Mouse (Mus musculus) hindbrain, postnatal 0 days (tissue): Measurements from ENCODE around the gene Lrrc74a. TPM values are rescaled to one million over a fixed set of nuclear protein-coding genes. Genes with fewer than 3 reads are reported as not detected.

Experiments used
- ATAC-seq: fragments of 200-750 bp; cut with Nextera tagmentation; 2 replicates; pipeline ENCODE4 v1.8.0; 2017; ENCODE audit warnings: mild to moderate bottlenecking, moderate TSS enrichment, moderate library complexity
- DNase-seq: peaks from one replicate; pipeline ENCODE4 v3.0.0-alpha.2; 2015; ENCODE audit warnings: low spot score
- H3K27ac ChIP-seq: fragments of 300-500 bp; sonication (generic); 2 replicates; pipeline ENCODE4 v1.5.1; 2014; ENCODE audit warnings: mild to moderate bottlenecking
- H3K27me3 ChIP-seq: fragments of 300-500 bp; sonication (generic); 2 replicates; pipeline ENCODE4 v1.6.1; 2014; ENCODE audit warnings: low read length, mixed read lengths; ENCODE audit not compliant: insufficient read depth
- H3K36me3 ChIP-seq: fragments of 300-500 bp; sonication (generic); 2 replicates; pipeline ENCODE4 v1.6.1; 2014; ENCODE audit warnings: low read length, mixed read lengths; ENCODE audit not compliant: insufficient read depth
- H3K4me1 ChIP-seq: fragments of 300-500 bp; sonication (generic); 2 replicates; pipeline ENCODE4 v1.6.1; 2014; ENCODE audit warnings: antibody characterized with exemption, low read length, mixed read lengths; ENCODE audit not compliant: insufficient read depth
- H3K4me2 ChIP-seq: fragments of 300-500 bp; sonication (generic); 2 replicates; pipeline ENCODE4 v1.6.1; 2014; ENCODE audit warnings: low read depth, mild to moderate bottlenecking, low read length, moderate library complexity, mixed read lengths
- H3K4me3 ChIP-seq: fragments of 300-500 bp; sonication (generic); 2 replicates; pipeline ENCODE4 v1.5.1; 2014; ENCODE audit warnings: low read length
- H3K9ac ChIP-seq: fragments of 300-500 bp; sonication (generic); replicated peaks from 2 replicates; pipeline ENCODE4 v1.6.1; 2014; ENCODE audit warnings: mild to moderate bottlenecking, low read length, moderate library complexity, mixed read lengths
- H3K9me3 ChIP-seq: fragments of 300-500 bp; sonication (generic); 2 replicates; pipeline ENCODE4 v1.6.1; 2016; ENCODE audit warnings: low read length, mixed read lengths
- CTCF ChIP-seq: IDR thresholded peaks from 2 replicates; pipeline ENCODE4 v1.5.1; 2016; ENCODE audit warnings: antibody characterized with exemption, control low read depth, low read depth
- WGBS: fragments of 180-500 bp; shearing (Covaris S2); extraction: QIAGEN DNeasy Blood & Tissue Kit; methylation state at CpG from one replicate; pipeline ENCODE4 v1.1.7; 2014; 5-methylcytosine and 5-hydroxymethylcytosine counted together
- polyA plus RNA-seq: library from polyadenylated mRNA; unstranded; fragments of >200 nt; fragmentation: Nextera tagmentation; extraction: Ambion mirVana; gene quantifications from 2 replicates; pipeline ENCODE4 v1.2.1, GENCODE M21; 2015
- total RNA-seq: library from RNA; depleted of rRNA; stranded (reverse); fragments of >200 nt; gene quantifications from 2 replicates; pipeline ENCODE4 v1.2.3, GENCODE M21; 2014; rRNA removed

The Lrrc74a gene
- total and polyA plus RNA-seq, 2 experiments from 2014 or later: not detected

GRCm38 (mm10) chr12:86806923-86807794 is 73.0 kb downstream of the Lrrc74a start:
- Histone ChIP-seq H3K4me1 (peaks cover 67% of the 10 kb centered on the region), H3K9me3 (no peaks in the 10 kb centered on the region), H3K27me3 (no peaks in the 10 kb centered on the region), H3K4me3 (no peak overlapping the region), H3K27ac (peak overlapping the region; percentile 85), H3K4me2 (0 out of 2 replicates have a peak overlapping the region, but pooled peaks have one; percentile 36), H3K36me3 (no peaks in the 10 kb centered on the region), H3K9ac (peak overlapping the region; percentile 34; the same call in 1 of the 2 replicates)
- TF ChIP-seq CTCF: no peak
- ATAC-seq (peak; percentile 79), DNase-seq (peak; percentile 92)
- WGBS: 17% methylated on average over 5 of the region's 5 CpGs

DNA sequence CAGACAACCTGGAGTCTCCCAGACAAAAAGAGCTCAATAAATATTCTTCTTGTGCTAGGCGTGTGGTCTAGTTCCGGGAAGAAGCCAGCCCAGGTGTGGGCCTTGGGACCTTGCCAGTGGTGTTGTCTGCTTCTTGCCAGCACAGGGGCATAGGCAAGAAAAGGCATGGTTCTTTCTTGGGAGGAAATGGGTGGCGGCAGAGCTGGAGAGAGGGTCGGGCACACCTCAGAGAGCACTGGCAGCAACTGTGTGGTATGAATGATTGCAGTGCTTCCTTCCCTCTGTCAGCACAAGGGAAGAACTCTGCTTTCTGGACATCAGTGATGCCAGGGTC is 73.6 kb downstream of the Lrrc74a start:
- H3K4me3 ChIP-seq: no peak overlapping the region
- H3K9me3 ChIP-seq: no peaks in the 10 kb centered on the region
- 0 out of 2 replicates have a peak overlapping the region, but pooled peaks have one; percentile 34 for H3K9ac ChIP-seq
- no peaks in the 10 kb centered on the region for H3K36me3 ChIP-seq
- 0 out of 2 replicates have a peak overlapping the region, but pooled peaks have one; percentile 14 for H3K4me2 ChIP-seq
- 24% methylated on average over 4 of the region's 4 CpGs for WGBS
- DNase-seq (no peak), ATAC-seq (no peak)
- no peak for TF ChIP-seq CTCF
- H3K27me3 ChIP-seq: no peaks in the 10 kb centered on the region
- peaks cover 61% of the 10 kb centered on the region for H3K4me1 ChIP-seq
- peak overlapping the region; percentile 85 for H3K27ac ChIP-seq

- Histone ChIP-seq H3K4me3 (no peak overlapping the region), H3K9me3 (no peaks in the 10 kb centered on the region), H3K9ac (no peak overlapping the region), H3K4me1 (peaks cover 50% of the 10 kb centered on the region), H3K27me3 (no peaks in the 10 kb centered on the region), H3K27ac (peak overlapping the region; percentile 85), H3K4me2 (no peak overlapping the region), H3K36me3 (no peaks in the 10 kb centered on the region)
- no peak for TF ChIP-seq CTCF
- WGBS: 53% methylated on average over 4 of the region's 4 CpGs
- ATAC-seq (no peak), DNase-seq (no peak)
Measured at GRCm38 (mm10) chr12:86808856-86809255, 74.7 kb downstream of the Lrrc74a start.

DNA sequence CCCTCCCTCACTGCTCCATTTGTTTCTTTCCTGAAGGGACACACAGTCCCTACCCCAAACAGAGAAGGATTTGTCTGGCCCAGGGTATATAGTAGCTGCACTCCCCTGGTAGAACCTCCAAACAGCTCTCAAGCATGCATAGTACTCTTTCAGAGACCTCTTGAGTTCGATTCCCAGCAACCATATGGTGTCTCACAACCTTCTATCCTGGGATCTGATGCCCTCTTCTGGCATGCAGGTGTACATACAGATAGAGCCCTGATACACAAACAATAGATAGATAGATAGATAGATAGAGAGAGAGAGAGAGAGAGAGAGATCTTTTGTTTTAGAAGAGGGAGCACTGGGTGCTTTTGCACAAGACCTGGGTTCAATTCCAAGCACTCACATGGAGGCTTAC is 75.9 kb downstream of the Lrrc74a start:
- Histone ChIP-seq H3K4me3 (no peak overlapping the region), H3K9me3 (no peaks in the 10 kb centered on the region), H3K4me1 (peaks cover 44% of the 10 kb centered on the region), H3K4me2 (no peak overlapping the region), H3K36me3 (no peaks in the 10 kb centered on the region), H3K27ac (peak overlapping the region; percentile 82; the same call in 1 of the 2 replicates), H3K9ac (no peak overlapping the region), H3K27me3 (no peaks in the 10 kb centered on the region)
- DNase-seq: no peak
- TF ChIP-seq CTCF: peak; percentile 24; the same call in 1 of the 2 replicates
- no peak for ATAC-seq
- WGBS: 94% methylated on average over 1 of the region's 1 CpGs

DNA sequence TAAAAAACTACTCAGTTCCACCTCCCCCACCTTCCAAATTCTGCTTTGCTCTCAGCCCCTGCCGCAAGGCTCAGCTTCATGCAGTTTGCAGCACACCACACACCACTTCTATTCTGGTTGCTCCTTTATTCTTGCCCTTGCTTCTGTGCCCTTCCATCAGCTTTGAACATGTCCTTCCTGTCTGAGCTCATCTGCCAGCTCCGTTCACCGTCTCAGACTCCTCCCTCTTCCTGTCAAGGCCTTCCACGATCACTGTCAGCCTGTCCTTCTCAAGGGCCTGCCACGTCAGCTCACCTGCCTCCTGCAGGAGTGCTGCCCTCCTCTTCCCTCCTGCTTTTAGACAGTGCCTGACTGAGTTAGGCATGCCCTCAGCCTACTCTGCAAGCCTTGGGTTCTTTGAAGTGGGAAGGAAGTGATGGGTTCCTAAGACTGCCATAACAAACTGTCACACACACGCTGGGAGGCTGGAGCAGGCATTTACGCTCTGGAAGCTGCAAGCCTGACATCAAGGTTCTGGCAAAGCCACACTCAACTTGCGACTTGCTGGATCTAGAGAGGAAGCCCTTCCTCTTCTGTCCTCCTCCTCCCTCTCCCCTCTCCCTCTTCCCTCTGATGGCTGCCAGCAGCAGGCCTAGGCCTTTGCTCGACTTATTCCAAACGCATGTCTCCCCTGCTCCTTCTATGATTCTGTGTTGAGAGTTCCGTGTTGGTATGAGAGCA is 76.7 kb downstream of the Lrrc74a start:
- H3K4me3 ChIP-seq: no peak overlapping the region
- no peak overlapping the region for H3K4me2 ChIP-seq
- no peaks in the 10 kb centered on the region for H3K27me3 ChIP-seq
- 0 out of 2 replicates have a peak, but pooled peaks have one; percentile 4 for TF ChIP-seq CTCF
- DNase-seq: peak; percentile 49
- ATAC-seq: peak; percentile 31; the same call in 1 of the 2 replicates
- H3K9me3 ChIP-seq: no peaks in the 10 kb centered on the region
- H3K4me1 ChIP-seq: peaks cover 48% of the 10 kb centered on the region
- H3K36me3 ChIP-seq: no peaks in the 10 kb centered on the region
- 0 out of 2 replicates have a peak overlapping the region, but pooled peaks have one; percentile 25 for H3K9ac ChIP-seq
- 45% methylated on average over 11 of the region's 11 CpGs for WGBS
- H3K27ac ChIP-seq: peak overlapping the region; percentile 82

GRCm38 (mm10) chr12:86812782-86813181 is 78.6 kb downstream of the Lrrc74a start:
- peak overlapping the region; percentile 15; the same call in 1 of the 2 replicates for H3K27ac ChIP-seq
- no peak overlapping the region for H3K9ac ChIP-seq
- DNase-seq (no peak), ATAC-seq (no peak)
- no peaks in the 10 kb centered on the region for H3K36me3 ChIP-seq
- no peaks in the 10 kb centered on the region for H3K27me3 ChIP-seq
- peaks cover 47% of the 10 kb centered on the region for H3K4me1 ChIP-seq
- TF ChIP-seq CTCF: no peak
- H3K4me2 ChIP-seq: no peak overlapping the region
- no peaks in the 10 kb centered on the region for H3K9me3 ChIP-seq
- 69% methylated on average over 3 of the region's 3 CpGs for WGBS
- no peak overlapping the region for H3K4me3 ChIP-seq

Other genes starting within 250 kb of the Lrrc74a start
- 109 and 114 TPM in 2 replicates for gene Vash1, start 55.7 kb upstream of the Lrrc74a start, total RNA-seq
- gene Vash1, start 55.7 kb upstream of the Lrrc74a start, polyA plus RNA-seq: 25.0 and 26.5 TPM in 2 replicates
- gene Angel1, start 7.9 kb upstream of the Lrrc74a start, total RNA-seq: 5.8 and 10.0 TPM in 2 replicates
- 9.1 and 9.3 TPM in 2 replicates for gene Angel1, start 7.9 kb upstream of the Lrrc74a start, polyA plus RNA-seq
- 146 and 159 TPM in 2 replicates for gene Irf2bpl, start 150.4 kb downstream of the Lrrc74a start, total RNA-seq
- 59.4 and 66.9 TPM in 2 replicates for gene Irf2bpl, start 150.4 kb downstream of the Lrrc74a start, polyA plus RNA-seq
- gene Cipc, start 212.7 kb downstream of the Lrrc74a start, total RNA-seq: 51.1 and 55.6 TPM in 2 replicates
- 27.6 and 29.6 TPM in 2 replicates for gene Cipc, start 212.7 kb downstream of the Lrrc74a start, polyA plus RNA-seq